Comparison of ENCODE assay signal across 8 mouse cellular contexts in the genomic region with DNA sequence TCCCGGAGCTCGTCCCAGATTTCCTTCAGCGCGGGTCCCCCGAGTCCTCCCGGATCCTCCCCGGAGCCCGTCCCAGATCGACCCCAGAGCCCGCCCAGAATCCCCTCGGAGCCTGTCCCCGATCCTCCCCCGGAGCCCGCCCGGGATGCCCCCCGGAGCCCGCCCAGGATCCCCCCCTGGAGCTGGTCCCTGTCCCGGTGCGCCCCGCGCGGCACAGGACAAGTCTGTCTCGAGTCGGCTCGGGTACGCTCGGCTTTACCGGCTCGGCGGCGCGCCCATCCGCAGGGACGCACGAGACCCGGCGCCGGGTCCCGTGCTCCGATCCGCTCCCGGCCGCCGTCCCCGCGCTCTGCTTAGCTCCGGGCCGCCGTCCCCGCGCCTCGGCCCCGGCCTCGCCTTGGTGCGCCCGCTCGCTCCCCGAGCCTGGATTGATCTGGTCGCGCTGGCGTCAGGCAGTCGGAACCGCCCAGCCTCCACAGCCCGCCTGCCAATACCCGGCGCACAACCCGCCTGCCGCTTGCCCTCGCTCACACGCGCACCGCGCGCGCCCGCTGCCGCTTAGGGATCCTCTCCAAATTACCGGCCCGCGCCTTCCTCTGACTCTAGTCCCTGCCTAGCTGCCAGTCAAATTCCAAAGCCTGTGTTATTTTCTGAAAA. TPM values are rescaled to one million over a fixed set of nuclear protein-coding genes. Genes with fewer than 3 reads are reported as not detected.
A peak's percentile ranks its signal among the peaks of the same experiment; 100 is the strongest.
DNase-seq lines count a peak whose midpoint lies in the region; ATAC-seq and TF ChIP-seq lines count a peak whose summit lies in the region.

A gene (minus strand): TSS at position 525 of the 657 bp plus-strand sequence.

- no peaks in the 10 kb centered on the region for H3K9me3 ChIP-seq in ES-E14 (ENCODE audit: control insufficient read depth, insufficient read depth, low read depth, low read length)
- H3K9me3 ChIP-seq in hindbrain, embryonic 12.5 days (replicated peaks): no peaks in the 10 kb centered on the region

- H3K4me2 ChIP-seq in hindbrain, embryonic 12.5 days (replicated peaks): peak within 1 kb of the TSS; percentile 57

- no peaks in the 10 kb centered on the region for H3K36me3 ChIP-seq in ES-E14 (ENCODE audit: control insufficient read depth, insufficient read depth, low read length, poor library complexity, severe bottlenecking)
- no peaks in the 10 kb centered on the region for H3K36me3 ChIP-seq in hindbrain, embryonic 12.5 days

- in situ Hi-C loops in ES-E14 (cut with MboI; ENCODE audit: low sequenced_read_pairs in 2 of 2, unreplicated experiment in 2 of 2): no loop called here

- no peaks in the 10 kb centered on the region for H3K27me3 ChIP-seq in hindbrain, embryonic 12.5 days

- WGBS in hindbrain, embryonic 12.5 days: under 1% methylated on average over 54 of the region's 80 CpGs

- ATAC-seq in hindbrain, embryonic 12.5 days (ENCODE audit: low FRiP score): peak; percentile 91

- H3K4me3 ChIP-seq in ES-E14 (ENCODE audit: insufficient read depth in 1 of 2, low read depth in 1 of 2, low read length in 2 of 2, poor library complexity in 1 of 2, severe bottlenecking in 1 of 2): peak within 1 kb of the TSS; percentile 99 to 100
- H3K4me3 ChIP-seq in hindbrain, embryonic 12.5 days: peak within 1 kb of the TSS; percentile 90

- DNase-seq in ES-E14 (ENCODE audit: low read depth, low spot score): peak; percentile 80
- peak; percentile 95 for DNase-seq in cerebellum, adult 9-10 months
- DNase-seq in frontal cortex, postnatal 14 days (ENCODE audit: low spot score in 2 of 2): peak; percentile 87 to 96
- peak; percentile 95 to 97 for DNase-seq in layer of hippocampus, postnatal 14 days (ENCODE audit: low spot score in 2 of 2)
- DNase-seq in lung, postnatal 10 days: peak; percentile 97
- DNase-seq in ovary, postnatal 14 days (ENCODE audit: low spot score): peak; percentile 94
- DNase-seq in thymus, postnatal 10 days (ENCODE audit: low spot score in 2 of 2): peak; percentile 72 to 80

- H3K4me1 ChIP-seq in ES-E14 (ENCODE audit: control insufficient read depth in 2 of 2, insufficient read depth in 2 of 2, low read length in 2 of 2, poor library complexity in 1 of 2): no peaks in the 10 kb centered on the region; a peak in 1 of 4 replicates
- H3K4me1 ChIP-seq in hindbrain, embryonic 12.5 days: peaks cover 25% of the 10 kb centered on the region

- H3K27ac ChIP-seq in ES-E14 (ENCODE audit: insufficient read depth, low read depth, low read length, poor library complexity, severe bottlenecking): peak within 1 kb of the TSS; percentile 4
- H3K27ac ChIP-seq in hindbrain, embryonic 12.5 days: peak within 1 kb of the TSS; percentile 97

- peak within 1 kb of the TSS; percentile 79 for H3K9ac ChIP-seq in ES-E14 (ENCODE audit: insufficient read depth, low read depth, low read length, poor library complexity, severe bottlenecking)
- H3K9ac ChIP-seq in hindbrain, embryonic 12.5 days: peak within 1 kb of the TSS; percentile 98

TF ChIP-seq in ES-E14, 5 proteins besides CTCF, POLR2A, EP300 and RAD21:
- TF ChIP-seq ZC3H11A (IDR thresholded peaks at IDR 0.05; ENCODE audit: borderline replicate concordance, low read depth, low read length) (no peak), ZNF384 (IDR thresholded peaks at IDR 0.05; ENCODE audit: low read depth, low read length) (no peak), CHD2 (IDR thresholded peaks at IDR 0.05; ENCODE audit: low read depth, low read length) (no peak), MAFK (IDR thresholded peaks at IDR 0.05; ENCODE audit: insufficient read depth, low read depth, low read length) (no peak), HCFC1 (IDR thresholded peaks at IDR 0.05; ENCODE audit: borderline replicate concordance, insufficient read depth, low read length) (no peak)

RNA-seq across cellular contexts. Expression of the gene that starts here (rescaled TPM):
- 6.4 and 9.4 TPM in 2 replicates for total RNA-seq in ES-E14 (2012; rRNA removed)
- 76.9 and 82.3 TPM in 2 replicates for polyA plus RNA-seq in hindbrain, embryonic 12.5 days (2016; fragmentation: Nextera tagmentation; extraction: Ambion mirVana)
- 10 to 100 TPM; 25.9 to 29.2 TPM for total RNA-seq in layer of hippocampus, postnatal 14 days (2021)

Comparison
In these comparisons a context has a peak if more than half of its experiments do, and no peak if none do; other contexts are left out.
1. Peak in every context shown above with its lines: DNase-seq, ATAC-seq, H3K4me3 ChIP-seq and H3K27ac ChIP-seq.